Mouse (Mus musculus): ENCODE results near the gene Snx10. TPM values are rescaled to one million over a fixed set of nuclear protein-coding genes. Genes with fewer than 3 reads are reported as not detected.

Gene Snx10
- polyA plus RNA-seq, 1 experiment from 2014 or later, result 16.1 TPM

- Histone ChIP-seq H3K36me3 (no peaks in the 10 kb centered on the region), H3K9me3 (replicated peaks) (no peaks in the 10 kb centered on the region), H3K27me3 (no peaks in the 10 kb centered on the region), H3K4me3 (replicated peaks) (no peak overlapping the region), H3K4me2 (no peak overlapping the region), H3K4me1 (peaks cover 17% of the 10 kb centered on the region), H3K27ac (no peak overlapping the region), H3K9ac (no peak overlapping the region)
- no peak for ATAC-seq (replicated peaks; ENCODE audit: low FRiP score)
- 76% methylated on average over 6 of the region's 6 CpGs for WGBS
These were observed 16.8 kb downstream of the Snx10 start for GRCm38 (mm10) chr6:51540525-51540924.

DNA sequence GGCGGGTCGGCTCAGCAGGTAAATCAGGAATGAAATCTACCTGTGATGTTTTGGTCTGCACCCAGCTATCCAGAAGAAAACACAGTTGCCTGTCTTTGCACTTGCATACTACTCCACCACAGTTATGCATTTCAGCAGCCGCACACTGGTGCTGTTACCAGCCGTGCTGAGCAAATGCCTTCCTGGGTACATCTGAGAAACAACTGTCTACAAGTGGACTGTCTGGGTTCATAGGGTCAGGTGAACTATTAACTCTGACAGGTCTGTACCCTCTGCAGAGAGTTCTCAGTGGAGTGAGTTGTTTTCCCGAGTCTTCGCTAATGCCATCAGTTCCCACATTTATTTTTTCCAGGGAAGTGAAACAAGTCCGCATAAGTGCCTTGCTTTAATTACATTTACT, 17.7 kb downstream of the Snx10 start:
- Histone ChIP-seq H3K4me3 (replicated peaks) (no peak overlapping the region), H3K27me3 (no peaks in the 10 kb centered on the region), H3K27ac (no peak overlapping the region), H3K9me3 (replicated peaks) (no peaks in the 10 kb centered on the region), H3K4me1 (peaks cover 17% of the 10 kb centered on the region), H3K4me2 (no peak overlapping the region), H3K36me3 (no peaks in the 10 kb centered on the region), H3K9ac (no peak overlapping the region)
- 72% methylated on average over 7 of the region's 7 CpGs for WGBS
- ATAC-seq (replicated peaks; ENCODE audit: low FRiP score), result peak; percentile 73; the same call in 1 of the 2 replicates

DNA sequence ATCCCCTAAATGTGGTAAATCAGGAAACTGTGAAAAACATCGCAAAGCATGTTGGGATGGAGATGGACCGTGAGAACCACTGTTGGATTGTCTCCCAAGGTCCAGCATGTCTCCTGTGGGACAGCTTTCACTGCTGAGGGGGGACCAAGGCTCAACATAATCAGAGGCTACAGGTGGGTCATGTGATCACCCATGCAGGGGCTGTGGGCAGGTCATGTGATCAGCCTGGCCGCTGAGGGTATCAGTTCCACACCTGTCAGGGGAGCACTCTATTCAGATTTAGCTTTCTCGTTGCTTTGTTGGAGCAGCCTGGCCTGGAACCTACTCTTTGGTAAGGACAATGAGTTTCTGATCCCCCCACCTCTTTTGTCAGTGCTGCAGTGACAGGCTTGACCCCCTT, 18.4 kb downstream of the Snx10 start:
- Histone ChIP-seq H3K27me3 (no peaks in the 10 kb centered on the region), H3K9ac (no peak overlapping the region), H3K27ac (no peak overlapping the region), H3K36me3 (no peaks in the 10 kb centered on the region), H3K4me1 (peaks cover 17% of the 10 kb centered on the region), H3K9me3 (replicated peaks) (no peaks in the 10 kb centered on the region), H3K4me2 (no peak overlapping the region), H3K4me3 (replicated peaks) (no peak overlapping the region)
- no peak for ATAC-seq (replicated peaks; ENCODE audit: low FRiP score)
- WGBS, result 76% methylated on average over 4 of the region's 4 CpGs

GRCm38 (mm10) chr6:51543639-51544117, 20.0 kb downstream of the Snx10 start:
- Histone ChIP-seq H3K4me1 (peaks cover 17% of the 10 kb centered on the region), H3K27me3 (no peaks in the 10 kb centered on the region), H3K36me3 (no peaks in the 10 kb centered on the region), H3K9me3 (replicated peaks) (no peaks in the 10 kb centered on the region), H3K9ac (no peak overlapping the region), H3K4me2 (no peak overlapping the region), H3K27ac (no peak overlapping the region), H3K4me3 (replicated peaks) (no peak overlapping the region)
- 84% methylated on average over 6 of the region's 6 CpGs for whole genome bisulfite sequencing
- no peak for ATAC-seq (replicated peaks; ENCODE audit: low FRiP score)

- WGBS, result 54% methylated on average over 7 of the region's 7 CpGs
- H3K4me2 ChIP-seq, result no peak overlapping the region
- ATAC-seq (replicated peaks; ENCODE audit: low FRiP score), result no peak
- H3K27ac ChIP-seq, result no peak overlapping the region
- no peak overlapping the region for H3K4me3 ChIP-seq (replicated peaks)
- no peaks in the 10 kb centered on the region for H3K9me3 ChIP-seq (replicated peaks)
- H3K27me3 ChIP-seq, result no peaks in the 10 kb centered on the region
- H3K9ac ChIP-seq, result no peak overlapping the region
- H3K4me1 ChIP-seq, result peaks cover 17% of the 10 kb centered on the region
- no peaks in the 10 kb centered on the region for H3K36me3 ChIP-seq
These were observed 20.5 kb downstream of the Snx10 start for GRCm38 (mm10) chr6:51544118-51544681.

DNA sequence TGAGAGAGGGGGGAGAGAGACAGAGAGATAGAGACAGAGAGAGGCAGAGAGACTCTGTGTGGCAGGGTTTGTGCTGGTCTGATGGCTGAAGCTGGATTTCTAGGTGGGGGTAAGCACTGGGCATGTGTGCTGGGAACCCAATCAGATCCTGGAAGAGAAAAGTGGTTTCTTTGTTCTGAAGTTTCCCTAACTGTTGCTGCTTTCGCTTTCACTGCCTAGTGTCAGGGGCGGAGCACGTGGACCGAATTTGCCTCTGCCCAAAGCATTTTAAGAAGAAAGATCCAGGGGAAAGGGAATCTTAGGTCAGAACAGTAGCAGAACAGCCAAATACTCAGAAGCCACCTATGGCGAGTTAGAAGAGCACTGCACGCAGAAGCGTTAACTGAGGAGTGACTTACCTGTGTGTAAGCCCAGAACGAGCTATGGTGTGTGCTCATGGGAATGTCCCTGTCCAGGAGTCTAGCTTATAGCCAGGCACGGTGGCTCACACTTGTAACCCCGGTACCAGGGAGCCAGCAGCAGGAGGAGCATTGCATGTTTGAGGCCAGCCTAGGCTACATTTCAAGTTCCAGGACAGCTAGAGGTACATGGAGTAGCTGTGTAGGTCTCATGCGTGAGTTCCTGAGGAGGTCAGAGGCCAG, 21.6 kb downstream of the Snx10 start:
- Histone ChIP-seq H3K27ac (no peak overlapping the region), H3K9me3 (replicated peaks) (no peaks in the 10 kb centered on the region), H3K36me3 (no peaks in the 10 kb centered on the region), H3K4me3 (replicated peaks) (no peak overlapping the region), H3K9ac (no peak overlapping the region), H3K4me1 (peaks cover 17% of the 10 kb centered on the region), H3K4me2 (no peak overlapping the region), H3K27me3 (no peaks in the 10 kb centered on the region)
- 81% methylated on average over 11 of the region's 11 CpGs for WGBS
- no peak for ATAC-seq (replicated peaks; ENCODE audit: low FRiP score)

DNA sequence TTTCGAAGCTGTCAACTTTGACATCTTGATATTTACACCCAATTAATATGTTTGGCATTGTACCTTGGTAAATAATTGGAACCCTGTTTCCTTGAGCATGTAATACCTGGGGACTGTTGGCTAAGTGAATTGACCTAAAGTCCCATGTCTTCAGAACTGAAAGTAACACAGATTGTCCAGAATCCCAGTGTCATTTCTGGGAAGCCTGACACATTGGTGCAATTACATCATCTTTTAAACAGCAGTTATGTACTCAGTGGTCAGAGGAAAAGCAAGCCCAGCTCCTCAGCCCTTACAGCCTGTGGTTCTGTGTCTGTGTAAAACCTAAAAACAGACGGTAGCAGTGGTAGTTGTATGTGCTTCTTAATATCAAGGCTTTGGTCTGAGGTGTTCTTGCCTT, 22.4 kb downstream of the Snx10 start:
- WGBS, result 83% methylated on average over 2 of the region's 2 CpGs

DNA sequence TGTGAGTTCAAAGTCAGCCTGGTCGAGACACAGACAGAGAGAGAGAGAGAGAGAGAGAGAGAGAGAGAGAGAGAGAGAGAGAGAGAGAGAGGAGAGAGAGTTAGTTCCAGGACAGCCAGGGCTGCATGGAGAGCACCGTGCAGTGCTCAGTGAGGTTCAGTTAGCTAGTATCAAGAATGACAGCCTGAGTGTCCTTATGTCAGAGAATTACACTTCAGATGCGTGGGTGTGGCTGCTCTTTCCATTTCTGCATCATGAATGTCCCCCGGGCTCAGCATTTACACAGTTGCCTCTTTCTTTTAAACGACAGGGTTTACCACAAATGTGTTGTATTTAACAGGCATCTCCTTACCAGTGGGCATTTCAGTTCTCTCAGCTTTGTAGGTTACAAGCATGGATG, 25.1 kb downstream of the Snx10 start:
- Histone ChIP-seq H3K9ac (no peak overlapping the region), H3K27me3 (no peaks in the 10 kb centered on the region), H3K27ac (no peak overlapping the region), H3K36me3 (no peaks in the 10 kb centered on the region), H3K4me3 (replicated peaks) (no peak overlapping the region), H3K4me2 (no peak overlapping the region), H3K9me3 (replicated peaks) (no peaks in the 10 kb centered on the region), H3K4me1 (peaks cover 9% of the 10 kb centered on the region; the same call in 1 of the 2 replicates)
- 76% methylated on average over 5 of the region's 5 CpGs for WGBS
- ATAC-seq (replicated peaks; ENCODE audit: low FRiP score), result no peak

More for the DNA sequence above, 22.4 kb downstream of the Snx10 start:
- H3K4me3 ChIP-seq (replicated peaks), result no peak overlapping the region
- peaks cover 16% of the 10 kb centered on the region for H3K4me1 ChIP-seq
- no peak overlapping the region for H3K27ac ChIP-seq
- H3K27me3 ChIP-seq, result no peaks in the 10 kb centered on the region
- no peak overlapping the region for H3K9ac ChIP-seq
- H3K36me3 ChIP-seq, result no peaks in the 10 kb centered on the region
- no peak for ATAC-seq (replicated peaks; ENCODE audit: low FRiP score)
- H3K9me3 ChIP-seq (replicated peaks), result no peaks in the 10 kb centered on the region
- H3K4me2 ChIP-seq, result no peak overlapping the region

DNA sequence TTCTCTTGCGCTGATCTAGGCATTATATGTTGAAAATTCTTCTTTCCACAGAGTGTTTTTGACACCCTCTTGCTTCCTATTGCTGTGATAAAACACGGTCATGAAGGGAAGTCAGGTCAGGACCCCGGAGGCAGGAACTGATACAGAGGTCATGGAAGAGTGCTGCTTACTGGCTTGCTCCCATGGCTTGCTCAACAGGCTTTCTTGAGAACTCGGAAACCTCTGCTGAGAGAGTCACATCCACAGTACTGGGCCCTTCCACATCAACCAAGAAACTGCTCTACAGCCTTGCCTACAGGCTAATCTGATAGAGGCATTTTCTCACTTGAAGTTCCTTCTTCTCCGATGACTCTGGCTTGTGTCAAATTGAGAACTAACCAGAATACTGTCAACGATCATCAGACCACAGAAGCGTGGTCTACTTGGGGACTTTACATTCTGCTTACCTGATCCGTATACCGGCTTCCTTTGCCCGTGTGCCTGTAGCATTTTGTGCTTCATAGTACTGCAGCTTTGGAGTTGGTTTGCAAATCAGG, 27.6 kb downstream of the Snx10 start:
- no peak overlapping the region for H3K4me2 ChIP-seq
- H3K9ac ChIP-seq, result no peak overlapping the region
- no peak overlapping the region for H3K4me3 ChIP-seq (replicated peaks)
- no peaks in the 10 kb centered on the region for H3K27me3 ChIP-seq
- 87% methylated on average over 10 of the region's 10 CpGs for WGBS
- no peak for ATAC-seq (replicated peaks; ENCODE audit: low FRiP score)
- no peak overlapping the region for H3K27ac ChIP-seq
- no peaks in the 10 kb centered on the region for H3K4me1 ChIP-seq
- H3K36me3 ChIP-seq, result no peaks in the 10 kb centered on the region
- no peaks in the 10 kb centered on the region for H3K9me3 ChIP-seq (replicated peaks)

DNA sequence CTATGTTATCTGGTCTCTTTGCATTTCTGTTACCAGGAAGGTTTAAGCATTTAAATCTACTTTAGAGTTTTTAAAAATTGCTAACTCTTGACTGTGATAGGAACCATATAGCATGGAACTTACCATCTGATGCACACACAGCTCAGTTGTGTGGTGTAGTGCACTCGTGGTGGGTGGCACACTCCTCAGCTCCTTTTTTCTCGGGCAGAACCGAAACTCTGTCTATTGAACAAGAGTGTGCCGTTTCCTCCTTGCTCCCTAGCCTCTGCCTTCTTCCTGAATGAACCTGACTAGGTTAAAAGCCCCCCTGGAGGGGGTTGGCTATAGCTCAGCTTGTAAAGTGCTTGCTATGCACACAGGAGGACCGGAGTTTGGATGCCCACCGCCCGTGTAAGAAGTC, 32.9 kb downstream of the Snx10 start:
- no peak for ATAC-seq (replicated peaks; ENCODE audit: low FRiP score)
- Histone ChIP-seq H3K4me1 (no peaks in the 10 kb centered on the region), H3K27me3 (no peaks in the 10 kb centered on the region), H3K36me3 (no peaks in the 10 kb centered on the region), H3K9ac (no peak overlapping the region), H3K4me3 (replicated peaks) (no peak overlapping the region), H3K27ac (no peak overlapping the region), H3K4me2 (no peak overlapping the region), H3K9me3 (replicated peaks) (no peaks in the 10 kb centered on the region)
- WGBS, result 85% methylated on average over 7 of the region's 7 CpGs

DNA sequence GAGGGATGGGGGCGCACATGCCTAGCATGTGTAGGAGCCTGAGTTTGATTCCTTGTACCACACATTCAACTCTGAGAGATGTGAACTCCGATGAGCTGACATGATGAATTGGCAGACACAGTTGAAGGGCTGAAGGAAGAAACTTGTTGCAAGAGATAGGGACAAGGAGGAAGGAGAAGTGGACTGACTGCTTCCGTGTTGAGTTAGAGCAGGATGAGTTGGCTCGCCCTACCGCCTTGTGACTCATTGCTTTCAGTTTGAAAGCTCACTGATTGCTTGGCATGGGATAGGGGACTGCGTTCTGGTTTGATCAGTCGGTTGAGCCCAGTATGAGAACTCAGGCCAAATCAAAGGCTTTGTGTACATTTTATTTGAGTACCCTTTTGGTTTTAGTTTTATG, 34.6 kb downstream of the Snx10 start:
- 88% methylated on average over 7 of the region's 7 CpGs for WGBS
- Histone ChIP-seq H3K4me2 (no peak overlapping the region), H3K27ac (no peak overlapping the region), H3K4me1 (no peaks in the 10 kb centered on the region), H3K9ac (no peak overlapping the region), H3K4me3 (replicated peaks) (no peak overlapping the region), H3K27me3 (no peaks in the 10 kb centered on the region), H3K36me3 (no peaks in the 10 kb centered on the region), H3K9me3 (replicated peaks) (no peaks in the 10 kb centered on the region)
- no peak for ATAC-seq (replicated peaks; ENCODE audit: low FRiP score)

- 0 out of 2 replicates have a peak, but pooled peaks have one; percentile 33 for ATAC-seq (replicated peaks; ENCODE audit: low FRiP score)
- WGBS, result 16% methylated on average over 14 of the region's 14 CpGs
These were observed 43.3 kb downstream of the Snx10 start for GRCm38 (mm10) chr6:51566771-51567680.

More at GRCm38 (mm10) chr6:51566771-51567680, 43.3 kb downstream of the Snx10 start:
- H3K4me2 ChIP-seq, result peak overlapping the region; percentile 50
- peaks cover 10% of the 10 kb centered on the region for H3K4me1 ChIP-seq
- no peaks in the 10 kb centered on the region for H3K27me3 ChIP-seq
- 0 out of 2 replicates have a peak overlapping the region, but pooled peaks have one; percentile 6 for H3K4me3 ChIP-seq (replicated peaks)
- H3K36me3 ChIP-seq, result no peaks in the 10 kb centered on the region
- no peak overlapping the region for H3K9ac ChIP-seq
- no peaks in the 10 kb centered on the region for H3K9me3 ChIP-seq (replicated peaks)
- H3K27ac ChIP-seq, result peak overlapping the region; percentile 66

Data from kidney, embryonic 15.5 days (tissue).